Comparison of ENCODE assay signal across 28 mouse cellular contexts in genomic region chr9:121101516-121101915, GRCm38 (mm10).
DNase-seq lines count a peak whose midpoint lies in the region; ATAC-seq and TF ChIP-seq lines count a peak whose summit lies in the region.
"Had no signal": no experiment of that assay in that cellular context is flagged by ENCODE, and none has a peak within 500 bp of the region (broad histone marks: within the 10 kb centered on the region; RNA-seq: fewer than 3 reads in every experiment).

No protein-coding gene starts in this region.

- H3K9ac ChIP-seq in forebrain, embryonic 15.5 days (replicated peaks): no peak overlapping the region
- H3K9ac ChIP-seq in forebrain, embryonic 12.5 days: no peak overlapping the region
- H3K9ac ChIP-seq in hindbrain, embryonic 16.5 days (ENCODE audit: low read depth, low read length): no peak overlapping the region
- no peak overlapping the region for H3K9ac ChIP-seq in hindbrain, embryonic 14.5 days
- H3K9ac ChIP-seq in limb, embryonic 12.5 days (replicated peaks): no peak overlapping the region
- H3K9ac ChIP-seq: embryonic facial prominence, embryonic 13.5 days; embryonic facial prominence, embryonic 15.5 days had no signal

- H3K36me3 ChIP-seq in forebrain, embryonic 15.5 days: no peaks in the 10 kb centered on the region
- no peaks in the 10 kb centered on the region for H3K36me3 ChIP-seq in forebrain, embryonic 12.5 days (replicated peaks)
- H3K36me3 ChIP-seq in hindbrain, embryonic 16.5 days (ENCODE audit: control insufficient read depth, insufficient read depth, low read length): no peaks in the 10 kb centered on the region
- no peaks in the 10 kb centered on the region for H3K36me3 ChIP-seq in hindbrain, embryonic 14.5 days (replicated peaks; ENCODE audit: control insufficient read depth, insufficient read depth)
- no peaks in the 10 kb centered on the region for H3K36me3 ChIP-seq in limb, embryonic 12.5 days
- H3K36me3 ChIP-seq in limb, embryonic 10.5 days: no peaks in the 10 kb centered on the region
- H3K36me3 ChIP-seq: embryonic facial prominence, embryonic 13.5 days; embryonic facial prominence, embryonic 15.5 days; forebrain, embryonic 10.5 days; G1E had no signal

- no peaks in the 10 kb centered on the region for H3K9me3 ChIP-seq in forebrain, embryonic 15.5 days
- H3K9me3 ChIP-seq in forebrain, embryonic 12.5 days: no peaks in the 10 kb centered on the region
- H3K9me3 ChIP-seq in hindbrain, embryonic 16.5 days (ENCODE audit: control insufficient read depth, low read length): no peaks in the 10 kb centered on the region
- no peaks in the 10 kb centered on the region for H3K9me3 ChIP-seq in hindbrain, embryonic 14.5 days (ENCODE audit: control insufficient read depth, low read length)
- H3K9me3 ChIP-seq in limb, embryonic 12.5 days: no peaks in the 10 kb centered on the region
- no peaks in the 10 kb centered on the region for H3K9me3 ChIP-seq in limb, embryonic 10.5 days (replicated peaks)
- H3K9me3 ChIP-seq: embryonic facial prominence, embryonic 13.5 days; embryonic facial prominence, embryonic 15.5 days; forebrain, embryonic 10.5 days; G1E had no signal

- peaks cover 24% of the 10 kb centered on the region for H3K4me1 ChIP-seq in forebrain, embryonic 15.5 days
- peaks cover 12% of the 10 kb centered on the region for H3K4me1 ChIP-seq in forebrain, embryonic 12.5 days
- peaks cover 8% of the 10 kb centered on the region for H3K4me1 ChIP-seq in hindbrain, embryonic 16.5 days (ENCODE audit: control insufficient read depth, insufficient read depth, low read depth, low read length)
- peaks cover under 1% of the 10 kb centered on the region; the same call in 1 of the 2 replicates for H3K4me1 ChIP-seq in hindbrain, embryonic 14.5 days (replicated peaks; ENCODE audit: control insufficient read depth, insufficient read depth, low read length)
- H3K4me1 ChIP-seq in limb, embryonic 12.5 days (replicated peaks): 0 out of 2 replicates have a peak, but pooled peaks cover 4% of the 10 kb centered on the region
- no peaks in the 10 kb centered on the region for H3K4me1 ChIP-seq in limb, embryonic 10.5 days
- H3K4me1 ChIP-seq: embryonic facial prominence, embryonic 13.5 days; embryonic facial prominence, embryonic 15.5 days had no signal

- TF ChIP-seq POLR2A in brain, embryonic 14.5 days (IDR thresholded peaks at IDR 0.05; ENCODE audit: borderline replicate concordance, extremely low read depth, insufficient read depth, insufficient read length, poor library complexity, severe bottlenecking): no peak

- DNase-seq in hindbrain, embryonic 14.5 days (ENCODE audit: low spot score): no peak
- DNase-seq in limb, embryonic 10.5 days (ENCODE audit: low spot score): no peak
- DNase-seq in brain, embryonic 14.5 days (ENCODE audit: low read depth): peak; percentile 30
- DNase-seq: adrenal gland, adult 8-10 months; adrenal gland, postnatal 14 days; adrenal gland, postnatal 36 days; B cell, adult 2 months; cerebellum, adult 11 months; cerebellum, adult 18-20 months; cerebellum, adult 8-10 months; cerebellum, adult 9-11 months; cerebellum, postnatal 14 days; cerebellum, postnatal 36 days; embryo, embryonic 11 days had no signal

- 0 out of 2 replicates have a peak, but pooled peaks have one; percentile 49 for ATAC-seq in forebrain, embryonic 15.5 days (replicated peaks)
- ATAC-seq in forebrain, embryonic 12.5 days (ENCODE audit: low FRiP score): no peak
- ATAC-seq in hindbrain, embryonic 16.5 days: 0 out of 2 replicates have a peak, but pooled peaks have one; percentile 63
- ATAC-seq in hindbrain, embryonic 14.5 days (ENCODE audit: low FRiP score): no peak
- ATAC-seq in limb, embryonic 12.5 days (ENCODE audit: insufficient number of reproducible peaks, insufficient read depth, low FRiP score, low TSS enrichment, low read depth): peak; percentile 37; the same call in 1 of the 2 replicates
- ATAC-seq: activated CD4-positive, CD25-positive, alpha-beta regulatory T cell, adult 4 months; CD4-positive, CD25-positive, alpha-beta regulatory T cell, adult 4 months; forebrain, embryonic 14.5 days; Patski had no signal

- no peak overlapping the region for H3K4me3 ChIP-seq in forebrain, embryonic 15.5 days
- H3K4me3 ChIP-seq in forebrain, embryonic 12.5 days (replicated peaks): no peak overlapping the region
- no peak overlapping the region for H3K4me3 ChIP-seq in hindbrain, embryonic 16.5 days (ENCODE audit: low read length)
- H3K4me3 ChIP-seq in hindbrain, embryonic 14.5 days (replicated peaks; ENCODE audit: low read length): no peak overlapping the region
- H3K4me3 ChIP-seq in limb, embryonic 12.5 days (replicated peaks): no peak overlapping the region
- no peak overlapping the region for H3K4me3 ChIP-seq in limb, embryonic 10.5 days
- H3K4me3 ChIP-seq: embryonic facial prominence, embryonic 13.5 days; embryonic facial prominence, embryonic 15.5 days; erythroblast, embryonic 14.5 days; forebrain, embryonic 10.5 days had no signal

- WGBS in forebrain, embryonic 15.5 days: 79% methylated on average over 10 of the region's 10 CpGs
- 88% methylated on average over 10 of the region's 10 CpGs for WGBS in forebrain, embryonic 12.5 days
- 65% methylated on average over 10 of the region's 10 CpGs for WGBS in hindbrain, embryonic 16.5 days
- WGBS in hindbrain, embryonic 14.5 days: 68% methylated on average over 10 of the region's 10 CpGs
- 83% methylated on average over 10 of the region's 10 CpGs for WGBS in limb, embryonic 12.5 days
- 90% methylated on average over 10 of the region's 10 CpGs for WGBS in limb, embryonic 10.5 days

- no peak overlapping the region for H3K4me2 ChIP-seq in forebrain, embryonic 15.5 days (replicated peaks)
- H3K4me2 ChIP-seq in forebrain, embryonic 12.5 days: no peak overlapping the region
- H3K4me2 ChIP-seq in hindbrain, embryonic 16.5 days (ENCODE audit: low read length): no peak overlapping the region
- H3K4me2 ChIP-seq in hindbrain, embryonic 14.5 days (replicated peaks): no peak overlapping the region
- no peak overlapping the region for H3K4me2 ChIP-seq in limb, embryonic 12.5 days
- H3K4me2 ChIP-seq: embryonic facial prominence, embryonic 13.5 days; embryonic facial prominence, embryonic 15.5 days had no signal

- H3K27ac ChIP-seq in forebrain, embryonic 15.5 days (replicated peaks): no peak overlapping the region
- H3K27ac ChIP-seq in forebrain, embryonic 12.5 days: no peak overlapping the region
- H3K27ac ChIP-seq in hindbrain, embryonic 16.5 days (ENCODE audit: low read depth, low read length): no peak overlapping the region
- H3K27ac ChIP-seq in hindbrain, embryonic 14.5 days: no peak overlapping the region
- H3K27ac ChIP-seq in limb, embryonic 12.5 days: no peak overlapping the region
- no peak overlapping the region for H3K27ac ChIP-seq in limb, embryonic 10.5 days
- H3K27ac ChIP-seq: embryonic facial prominence, embryonic 13.5 days; embryonic facial prominence, embryonic 15.5 days; forebrain, embryonic 10.5 days had no signal

- no peaks in the 10 kb centered on the region for H3K27me3 ChIP-seq in forebrain, embryonic 15.5 days
- H3K27me3 ChIP-seq in forebrain, embryonic 12.5 days: no peaks in the 10 kb centered on the region
- no peaks in the 10 kb centered on the region for H3K27me3 ChIP-seq in hindbrain, embryonic 16.5 days (replicated peaks; ENCODE audit: control insufficient read depth, insufficient read depth, low read length)
- H3K27me3 ChIP-seq in hindbrain, embryonic 14.5 days (ENCODE audit: control insufficient read depth, insufficient read depth, low read length): no peaks in the 10 kb centered on the region
- peaks cover 3% of the 10 kb centered on the region for H3K27me3 ChIP-seq in limb, embryonic 12.5 days
- peaks cover 1% of the 10 kb centered on the region; the same call in 1 of the 2 replicates for H3K27me3 ChIP-seq in limb, embryonic 10.5 days (ENCODE audit: low read depth, poor library complexity, severe bottlenecking)
- H3K27me3 ChIP-seq: CH12.LX; embryonic facial prominence, embryonic 13.5 days; embryonic facial prominence, embryonic 15.5 days; Patski had no signal

- no peak for TF ChIP-seq CTCF in brain, embryonic 14.5 days (IDR thresholded peaks at IDR 0.05; ENCODE audit: borderline replicate concordance, extremely low read depth, insufficient read depth, insufficient read length)

Comparison
In these comparisons a context has a peak if more than half of its experiments do, and no peak if none do; other contexts are left out.
1. ATAC-seq: peak in forebrain, embryonic 15.5 days (single experiment), hindbrain, embryonic 16.5 days (single experiment) and limb, embryonic 12.5 days (single experiment); none in forebrain, embryonic 12.5 days (single experiment) and hindbrain, embryonic 14.5 days (single experiment).